Mouse (Mus musculus) intestine, embryonic 15.5 days (tissue): ENCODE measurements at regions not wholly inside any gene's neighbourhood (a gene's known extent, or its start where the extent isn't known, plus 50 kb on each side); places are given as distances from the start of the nearest gene placed in this dataset.

Source experiments
- ATAC-seq: fragments of 200-750 bp; cut with Nextera tagmentation; 2 replicates; pipeline ENCODE4 v1.8.0; 2017; ENCODE audit warnings: moderate TSS enrichment, moderate library complexity
- H3K27ac ChIP-seq: fragments of 300-500 bp; sonication (generic); 2 replicates; pipeline ENCODE4 v1.5.1; 2015; ENCODE audit warnings: mild to moderate bottlenecking, inconsistent platforms
- H3K27me3 ChIP-seq: fragments of 300-500 bp; sonication (generic); replicated peaks from 2 replicates; pipeline ENCODE4 v1.6.1; 2015; ENCODE audit warnings: inconsistent platforms
- H3K36me3 ChIP-seq: fragments of 300-500 bp; sonication (generic); 2 replicates; pipeline ENCODE4 v1.6.1; 2015; ENCODE audit warnings: inconsistent platforms
- H3K4me1 ChIP-seq: fragments of 300-500 bp; sonication (generic); replicated peaks from 2 replicates; pipeline ENCODE4 v1.6.1; 2015; ENCODE audit warnings: inconsistent platforms
- H3K4me2 ChIP-seq: fragments of 300-500 bp; sonication (generic); replicated peaks from 2 replicates; pipeline ENCODE4 v1.6.1; 2015; ENCODE audit warnings: mild to moderate bottlenecking, inconsistent platforms
- H3K4me3 ChIP-seq: fragments of 300-500 bp; sonication (generic); replicated peaks from 2 replicates; pipeline ENCODE4 v1.5.1; 2015; ENCODE audit warnings: inconsistent platforms
- H3K9ac ChIP-seq: fragments of 300-500 bp; sonication (generic); 2 replicates; pipeline ENCODE4 v1.6.1; 2015; ENCODE audit warnings: inconsistent platforms
- H3K9me3 ChIP-seq: fragments of 300-500 bp; sonication (generic); 2 replicates; pipeline ENCODE4 v1.6.1; 2016; ENCODE audit warnings: inconsistent platforms
- WGBS: fragments of 180-500 bp; shearing (Covaris S2); methylation state at CpG from one replicate; pipeline ENCODE4 v1.1.7; 2015; 5-methylcytosine and 5-hydroxymethylcytosine counted together

DNA sequence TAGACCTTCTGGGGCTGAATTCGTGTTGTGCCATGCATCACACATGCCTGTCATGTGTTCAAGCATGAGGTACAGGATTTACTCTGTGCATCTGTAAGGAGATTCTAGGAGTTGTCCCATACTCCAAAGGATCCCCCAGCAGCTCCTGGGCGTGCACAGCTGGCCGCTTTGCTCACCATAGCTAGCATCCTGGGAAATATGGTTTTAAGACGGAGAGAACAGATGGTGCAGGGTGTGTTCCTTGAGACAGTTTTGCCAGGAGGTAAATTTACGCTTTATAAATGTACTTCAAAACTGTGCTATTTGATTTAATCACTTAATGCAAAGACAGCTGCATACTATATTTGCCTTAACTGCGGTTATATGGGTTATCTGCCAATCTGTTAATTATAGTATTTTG is 220.6 kb downstream of the Mpdz start:
- Histone ChIP-seq H3K9ac (no peak overlapping the region), H3K27me3 (no peaks in the 10 kb centered on the region), H3K4me2 (no peak overlapping the region), H3K9me3 (no peaks in the 10 kb centered on the region), H3K36me3 (no peaks in the 10 kb centered on the region), H3K27ac (no peak overlapping the region), H3K4me1 (no peaks in the 10 kb centered on the region), H3K4me3 (no peak overlapping the region)
- WGBS: 79% methylated on average over 6 of the region's 6 CpGs
- no peak for ATAC-seq

DNA sequence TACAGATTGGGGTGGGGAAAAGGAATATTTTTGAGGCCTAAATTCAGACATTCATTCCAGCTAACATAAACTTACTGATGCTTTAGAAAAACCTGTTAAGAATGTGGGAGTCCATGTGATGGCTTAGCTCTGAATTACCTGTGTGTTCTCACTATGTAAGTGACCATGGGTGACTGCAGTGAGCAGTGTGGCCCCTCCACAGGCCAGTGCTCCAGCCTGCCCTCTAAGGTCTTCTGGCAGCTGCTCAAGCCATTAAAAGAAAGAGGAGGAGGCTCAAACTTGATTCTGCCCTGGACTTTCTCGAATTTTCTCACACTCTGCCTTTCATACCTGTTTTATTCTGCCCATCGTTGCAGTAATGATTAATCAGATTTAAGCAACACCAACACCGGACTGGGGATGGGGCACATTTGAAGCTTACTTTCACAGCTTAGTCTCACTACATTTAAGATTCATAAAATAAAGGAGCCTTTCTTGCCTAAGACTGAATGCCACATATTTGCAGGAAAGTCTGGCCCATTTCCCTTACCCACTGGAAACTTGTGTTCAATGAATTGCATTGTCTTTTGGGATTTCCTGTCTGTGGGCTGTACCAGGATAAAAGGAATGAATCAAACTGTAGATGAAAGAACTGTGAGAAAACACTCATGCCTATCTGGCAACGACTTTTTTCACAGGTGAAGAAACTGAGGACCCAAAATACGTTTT is 220.0 kb downstream of the Mpdz start:
- no peak for ATAC-seq
- no peak overlapping the region for H3K9ac ChIP-seq
- no peak overlapping the region for H3K4me2 ChIP-seq
- no peaks in the 10 kb centered on the region for H3K4me1 ChIP-seq
- no peak overlapping the region for H3K27ac ChIP-seq
- no peaks in the 10 kb centered on the region for H3K36me3 ChIP-seq
- H3K4me3 ChIP-seq: no peak overlapping the region
- WGBS: 63% methylated on average over 5 of the region's 5 CpGs
- no peaks in the 10 kb centered on the region for H3K9me3 ChIP-seq
- no peaks in the 10 kb centered on the region for H3K27me3 ChIP-seq
